Mouse (Mus musculus) cerebellum, postnatal 25 days (tissue): ENCODE data around the gene Scfd2.
A peak's percentile ranks its signal among the peaks of the same experiment; 100 is the strongest.

Source experiments
- DNase-seq, 2 experiments: peaks; one replicate each; pipeline ENCODE4 v3.0.0; 2021; ENCODE audit warnings: mixed read lengths in 2 of 2

The Scfd2 gene

DNA sequence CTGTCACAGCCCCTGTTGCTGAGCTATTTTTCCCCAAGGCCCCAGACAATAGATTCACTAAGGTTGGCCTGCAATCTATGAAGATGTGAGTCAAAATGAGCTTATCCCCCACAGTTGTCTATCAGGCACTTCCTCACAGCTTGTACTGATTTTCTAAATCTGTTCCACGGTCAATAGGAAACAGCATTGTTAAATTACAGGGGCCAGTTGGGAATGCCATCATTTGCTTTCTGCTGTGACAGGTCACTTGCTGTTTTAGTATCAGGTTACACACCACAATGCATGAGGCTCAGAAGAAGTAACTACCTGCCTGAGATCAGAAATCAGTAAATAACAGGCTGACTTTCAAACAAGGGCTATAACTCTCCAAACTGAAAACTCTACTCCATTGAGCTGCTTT is 168.3 kb downstream of the Scfd2 start:
- no peak for DNase-seq

GRCm38 (mm10) chr5:74361531-74361930 is 170.0 kb downstream of the Scfd2 start:
- no peak for DNase-seq

- no peak for DNase-seq
These were observed 173.5 kb downstream of the Scfd2 start for GRCm38 (mm10) chr5:74358033-74358432.

- no peak for DNase-seq
These were observed 176.0 kb downstream of the Scfd2 start for GRCm38 (mm10) chr5:74355416-74356177.

DNA sequence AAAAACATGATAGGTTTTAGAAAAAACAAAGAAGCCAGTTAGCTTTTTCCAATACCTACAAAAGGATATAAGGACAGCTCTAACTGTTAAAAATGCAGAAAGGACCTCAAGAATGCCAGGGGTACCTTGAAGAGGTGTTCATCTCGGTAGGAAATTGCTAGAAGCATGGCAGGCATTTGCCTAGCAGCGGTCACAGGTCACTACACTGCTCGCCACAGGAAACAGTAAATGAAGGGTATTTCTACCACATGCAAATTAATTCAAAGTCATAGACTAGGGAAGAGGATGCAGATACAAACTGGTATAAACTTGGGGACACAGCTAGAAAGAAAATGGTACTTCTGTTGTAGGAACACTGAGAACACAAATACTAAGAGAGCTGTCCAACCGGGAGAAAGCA is 180.7 kb downstream of the Scfd2 start:
- no peak for DNase-seq

DNA sequence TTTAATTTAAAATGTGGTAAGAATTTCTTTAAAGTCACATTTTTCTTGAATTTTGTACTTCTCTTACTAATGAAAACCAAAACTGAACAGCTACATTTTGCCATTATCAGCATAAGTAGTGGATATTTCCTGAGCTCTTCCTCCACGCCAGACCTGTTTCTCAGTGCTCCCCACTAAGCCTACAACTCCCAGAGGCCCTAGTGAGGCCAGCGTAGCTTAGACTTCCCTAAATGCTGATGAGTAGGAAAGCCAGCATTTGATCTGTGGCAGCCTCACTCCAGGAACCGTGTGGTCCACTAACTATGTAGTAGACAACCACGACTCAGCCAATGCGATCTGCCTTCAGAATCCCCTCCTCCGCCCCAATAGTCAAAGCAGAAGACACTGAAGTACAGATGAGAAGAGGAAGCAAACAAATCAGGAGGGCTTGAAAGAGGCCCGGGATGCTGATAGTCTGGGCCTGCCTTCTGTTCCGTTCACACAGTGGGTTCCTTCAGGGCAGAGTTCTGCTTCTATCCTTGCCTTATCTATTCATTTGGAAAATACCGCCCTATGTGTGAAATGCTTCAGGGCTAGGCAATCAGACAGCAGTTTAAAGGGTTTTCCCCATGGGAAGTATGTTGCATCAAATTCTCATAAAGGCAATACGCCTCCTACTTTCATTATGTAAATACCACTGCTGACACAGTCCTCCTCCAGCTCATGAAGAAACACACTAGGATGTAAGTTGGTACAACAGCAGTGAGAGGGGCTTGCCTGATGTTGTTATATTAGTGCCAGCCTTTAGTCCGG is 183.3 kb downstream of the Scfd2 start:
- no peak for DNase-seq

DNA sequence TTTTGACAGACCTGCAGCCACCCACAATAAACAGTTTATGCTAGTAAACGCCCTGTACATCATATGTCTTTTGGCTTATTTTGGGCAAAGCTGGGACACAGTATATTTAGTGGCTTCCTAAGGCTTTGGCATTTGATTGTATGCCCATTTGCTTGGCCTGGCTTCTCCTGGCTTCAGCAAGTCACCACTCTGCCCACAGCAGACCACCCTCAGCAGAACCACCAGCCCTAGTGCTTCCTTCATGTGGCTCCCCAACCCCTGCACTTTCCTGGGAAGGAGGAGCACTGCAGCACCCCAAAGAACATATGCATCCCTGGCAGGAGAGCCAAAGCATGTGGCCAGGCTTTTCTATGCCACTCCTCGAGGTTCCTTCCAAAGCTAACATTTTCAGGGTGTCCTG is 188.5 kb downstream of the Scfd2 start:
- DNase-seq = peak in 1 of 2 experiments; percentile 8

GRCm38 (mm10) chr5:74342557-74342956 is 189.0 kb downstream of the Scfd2 start:
- no peak for DNase-seq

- DNase-seq = peak in 1 of 2 experiments; percentile 17
These were observed 194.1 kb downstream of the Scfd2 start for GRCm38 (mm10) chr5:74337491-74337890.

- DNase-seq = peak; percentile 54 to 66
These were observed 194.8 kb downstream of the Scfd2 start for GRCm38 (mm10) chr5:74336780-74337179.

DNA sequence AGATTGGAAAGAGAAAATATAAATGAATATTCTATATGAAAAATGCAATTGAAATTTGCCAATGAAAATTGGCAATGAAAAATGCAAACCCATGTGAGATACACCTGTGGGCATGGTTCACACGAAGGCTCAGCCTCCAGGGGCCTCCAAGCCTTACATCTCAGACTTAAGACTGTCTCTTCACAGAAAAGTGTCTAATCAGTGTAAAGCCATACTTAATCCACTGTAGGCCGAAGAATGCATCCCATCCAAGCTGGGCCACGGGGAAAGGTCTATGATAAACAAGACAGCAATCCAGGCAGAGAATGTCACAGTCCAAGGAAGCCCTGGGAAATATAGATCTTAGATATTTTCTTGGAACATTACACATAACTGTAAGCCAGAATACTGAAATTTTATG is 198.3 kb downstream of the Scfd2 start:
- DNase-seq = no peak

GRCm38 (mm10) chr5:74326228-74326627 is 205.3 kb downstream of the Scfd2 start:
- no peak for DNase-seq

DNA sequence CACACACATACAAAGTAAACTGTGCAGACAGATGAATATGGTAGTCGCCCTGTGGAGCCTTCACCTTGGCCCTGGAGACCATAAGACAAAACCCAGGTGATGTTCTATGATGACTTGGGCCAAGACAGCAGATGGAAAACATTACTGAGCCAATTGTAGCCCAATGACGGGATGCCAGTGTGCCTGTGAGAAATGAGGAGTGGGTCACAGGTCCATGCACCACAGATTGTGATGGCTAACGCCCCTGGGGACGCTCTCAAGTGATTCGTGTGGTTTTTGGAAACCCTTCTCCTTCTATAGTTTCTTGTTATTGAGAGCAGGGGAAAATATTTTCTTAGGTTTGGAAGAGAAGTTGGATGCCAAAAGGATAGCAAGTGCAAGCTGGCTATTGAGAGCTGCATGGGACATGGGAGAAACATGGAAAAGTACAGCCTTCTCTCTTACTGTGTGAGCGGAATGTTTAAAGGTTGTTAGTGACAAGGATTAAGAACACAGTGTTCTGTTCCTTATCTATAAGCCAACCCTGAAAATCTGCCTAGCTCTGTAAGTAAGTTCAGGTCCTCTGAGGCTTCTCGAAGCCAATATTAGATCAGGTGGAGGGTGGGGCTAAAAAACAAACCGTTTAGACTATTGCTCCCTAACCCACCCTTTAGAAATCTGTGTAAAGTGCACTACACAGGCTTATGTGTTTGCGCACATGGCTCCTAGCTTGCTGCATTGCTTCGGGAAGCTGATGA is 210.4 kb downstream of the Scfd2 start:
- DNase-seq = peak; percentile 12 to 20

DNA sequence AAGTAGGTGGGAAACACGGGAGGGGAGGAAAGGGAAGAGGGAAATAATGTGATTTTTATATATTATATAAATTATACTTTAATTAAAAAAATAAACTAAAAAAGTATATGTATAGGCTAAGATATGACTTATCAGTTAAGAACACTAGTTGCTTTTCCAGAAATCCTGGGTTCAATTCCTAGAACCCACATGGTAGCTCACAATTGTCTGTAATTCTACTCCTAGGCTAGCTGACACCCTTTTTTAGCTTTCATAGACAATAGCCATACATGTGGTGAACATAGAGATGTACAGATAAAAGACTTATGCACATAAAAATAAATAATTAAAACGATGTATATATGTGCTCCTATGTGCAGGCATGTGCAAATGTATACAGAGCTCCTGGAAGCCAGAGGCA is 212.0 kb downstream of the Scfd2 start:
- no peak for DNase-seq

DNA sequence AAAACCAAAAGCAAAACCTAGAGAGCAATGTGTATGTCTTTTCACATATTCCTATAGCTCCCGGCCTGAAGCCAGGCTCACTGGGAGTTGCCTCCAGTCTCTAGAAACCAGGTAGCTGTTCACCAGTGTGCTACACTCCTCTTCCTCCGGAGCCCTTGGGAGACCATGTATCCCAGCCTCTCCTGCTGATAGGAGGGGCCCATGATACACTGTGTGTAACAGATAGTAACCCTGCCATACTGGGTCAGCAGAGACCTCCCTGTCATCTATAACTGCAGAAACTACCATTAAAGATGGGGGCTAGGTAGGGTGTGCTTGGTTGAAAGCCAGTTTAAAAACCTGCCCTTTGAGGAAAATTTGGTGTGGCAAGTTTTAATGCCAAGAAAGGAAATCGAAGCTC is 214.4 kb downstream of the Scfd2 start:
- no peak for DNase-seq

DNA sequence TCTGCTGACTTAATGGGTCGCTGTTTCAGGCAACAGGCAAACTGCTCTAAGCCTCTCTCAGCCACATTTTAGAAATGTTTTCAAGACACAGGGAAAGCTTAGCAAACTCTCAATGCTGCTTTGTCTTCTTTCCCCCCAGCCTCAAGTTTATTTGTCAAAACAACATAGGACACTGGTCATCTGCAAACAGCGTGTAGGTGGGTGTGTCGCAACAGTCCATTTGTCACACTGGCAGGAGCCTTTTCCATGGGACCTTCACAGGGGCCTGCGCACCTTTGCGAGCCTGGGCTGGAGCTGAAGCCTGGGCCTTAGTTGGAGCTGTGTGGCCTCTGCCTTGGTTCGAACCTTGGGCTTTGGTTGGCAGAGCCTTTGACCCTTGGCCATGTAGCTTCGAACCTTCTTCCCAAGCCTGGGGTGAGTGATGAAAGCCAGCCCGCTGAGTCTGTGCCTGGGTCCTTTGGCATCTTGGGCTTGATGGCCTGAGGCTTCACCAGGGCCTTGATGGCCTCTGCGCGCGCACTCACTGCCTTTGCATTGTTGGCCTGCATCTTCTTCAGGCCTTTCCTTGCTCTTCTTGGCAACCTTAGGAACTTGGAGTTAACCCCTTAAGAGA is 215.1 kb downstream of the Scfd2 start:
- no peak for DNase-seq

DNA sequence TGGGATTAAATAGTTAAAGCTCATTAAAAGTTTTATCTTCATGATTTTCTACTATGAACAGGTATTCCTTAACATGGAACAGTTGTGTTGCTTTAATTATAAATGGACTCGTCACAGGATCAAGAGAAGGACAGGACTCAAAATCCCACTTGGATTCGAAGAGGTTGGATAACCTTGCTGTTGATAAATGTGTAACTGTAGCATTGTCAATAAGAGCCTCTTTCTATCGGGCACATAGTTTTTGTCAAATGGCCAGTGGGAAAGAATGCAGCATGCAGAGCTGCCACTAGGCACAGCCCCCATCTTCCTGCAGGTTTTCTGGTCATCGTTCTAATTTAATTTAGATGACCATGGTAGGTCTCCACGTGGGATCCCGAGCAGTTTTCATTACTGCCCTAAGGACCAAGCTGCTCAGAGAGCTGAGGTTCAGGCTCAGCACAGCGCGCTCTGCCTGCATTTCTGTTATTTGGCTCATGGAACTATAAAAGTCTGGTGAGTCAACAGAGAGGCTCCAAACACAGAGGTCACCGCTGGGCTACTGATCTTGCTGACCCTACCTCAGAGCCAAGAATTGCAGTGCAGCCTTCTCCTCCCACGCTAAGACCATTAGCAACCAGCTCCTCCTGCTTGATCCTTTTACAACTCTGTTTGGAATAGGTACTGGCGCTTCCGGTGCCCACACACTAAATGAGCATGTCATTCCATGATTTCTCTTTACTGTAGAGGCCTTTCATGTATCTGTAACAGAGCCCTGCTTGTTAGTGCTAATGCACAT is 215.9 kb downstream of the Scfd2 start:
- DNase-seq = no peak

- DNase-seq = no peak
These were observed 217.1 kb downstream of the Scfd2 start for GRCm38 (mm10) chr5:74314501-74314900.

- DNase-seq = peak in 1 of 2 experiments; percentile 15
These were observed 218.0 kb downstream of the Scfd2 start for GRCm38 (mm10) chr5:74313542-74313941.

- no peak for DNase-seq
These were observed 219.7 kb downstream of the Scfd2 start for GRCm38 (mm10) chr5:74311865-74312264.

- DNase-seq = peak in 1 of 2 experiments; percentile 41
These were observed 220.2 kb downstream of the Scfd2 start for GRCm38 (mm10) chr5:74311200-74311825.

DNA sequence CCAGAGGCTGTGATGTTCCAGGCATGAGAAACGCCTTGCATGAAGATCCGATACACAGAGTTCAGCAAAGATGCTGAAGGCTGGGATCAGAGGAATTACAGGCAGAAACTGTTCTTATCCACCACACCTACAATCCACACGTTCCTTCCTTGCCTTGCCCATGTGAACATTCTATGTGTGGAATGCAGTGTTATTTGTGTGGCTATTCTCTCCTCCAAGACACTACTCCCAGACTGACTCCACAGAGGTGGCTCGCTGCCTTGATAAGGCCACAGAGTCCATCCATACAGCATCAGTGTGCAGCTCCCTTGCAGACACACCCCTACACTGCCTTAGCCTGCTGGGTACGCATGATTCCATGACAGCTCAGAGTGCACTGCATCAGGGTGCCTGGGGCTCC is 221.5 kb downstream of the Scfd2 start:
- no peak for DNase-seq
